Comparison of ENCODE assay signal across 24 mouse cellular contexts in the genomic region with DNA sequence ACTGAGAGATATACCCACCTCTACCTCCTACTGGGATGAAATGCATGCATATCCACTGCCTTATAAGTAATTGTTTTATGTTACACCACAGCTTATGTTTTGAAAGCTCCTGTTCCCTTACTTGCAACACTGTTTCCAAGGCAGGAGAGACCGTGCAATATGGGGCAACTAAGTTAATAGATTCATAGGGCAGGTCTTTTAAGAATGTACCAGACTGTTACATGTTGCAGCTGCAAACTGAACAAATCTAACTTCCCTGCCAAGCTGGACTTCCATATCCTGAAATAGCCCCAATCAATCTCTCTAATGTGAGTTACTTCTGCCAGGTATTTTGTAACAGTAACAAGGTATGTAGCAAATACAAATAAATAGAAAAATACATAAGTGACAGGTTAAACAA.
DNase-seq lines count a peak whose midpoint lies in the region; ATAC-seq and TF ChIP-seq lines count a peak whose summit lies in the region.
"Had no signal": no experiment of that assay in that cellular context is flagged by ENCODE, and none has a peak within 500 bp of the region (broad histone marks: within the 10 kb centered on the region; RNA-seq: fewer than 3 reads in every experiment).

No protein-coding gene starts in this region.

- peak; percentile 11 for DNase-seq in heart, adult 11 months
- peak; percentile 23 for DNase-seq in NIH3T3 (ENCODE audit: low read depth)
- peak; percentile 93 for DNase-seq in fat pad, adult 2 months (ENCODE audit: extremely low read depth, low read depth, low spot score)
- no peak for DNase-seq in liver, embryonic 11.5 days (ENCODE audit: low spot score)
- DNase-seq in midbrain, postnatal 0 days (ENCODE audit: low spot score), result no peak
- DNase-seq: adrenal gland, adult 8-10 months; adrenal gland, postnatal 14 days; adrenal gland, postnatal 36 days; B cell, adult 2 months; cerebellum, adult 11-12 months; cerebellum, adult 2 months; cerebellum, adult 9-10 months; cerebellum, postnatal 10 days; cerebellum, postnatal 25 days had no signal

- H3K9me3 ChIP-seq in heart, embryonic 11.5 days (replicated peaks; ENCODE audit: control insufficient read depth, low read length), result no peaks in the 10 kb centered on the region
- no peaks in the 10 kb centered on the region for H3K9me3 ChIP-seq in liver, embryonic 11.5 days (ENCODE audit: control insufficient read depth, low read length)
- no peaks in the 10 kb centered on the region for H3K9me3 ChIP-seq in midbrain, postnatal 0 days (ENCODE audit: low read length)
- H3K9me3 ChIP-seq: embryonic facial prominence, embryonic 10.5 days; embryonic facial prominence, embryonic 12.5 days; forebrain, embryonic 10.5 days; forebrain, embryonic 12.5 days; G1E had no signal

- TF ChIP-seq CTCF in midbrain, postnatal 0 days (IDR thresholded peaks at IDR 0.05), result no peak

- no peak overlapping the region for H3K9ac ChIP-seq in heart, embryonic 11.5 days (ENCODE audit: low read depth, low read length)
- no peak overlapping the region for H3K9ac ChIP-seq in liver, embryonic 11.5 days (ENCODE audit: low read depth, low read length)
- no peak overlapping the region for H3K9ac ChIP-seq in midbrain, postnatal 0 days (replicated peaks; ENCODE audit: low read length, poor library complexity, severe bottlenecking)
- H3K9ac ChIP-seq: embryonic facial prominence, embryonic 12.5 days; forebrain, embryonic 12.5 days had no signal

- H3K36me3 ChIP-seq in heart, embryonic 11.5 days (ENCODE audit: control insufficient read depth, insufficient read depth, low read length), result no peaks in the 10 kb centered on the region
- no peaks in the 10 kb centered on the region for H3K36me3 ChIP-seq in liver, embryonic 11.5 days (ENCODE audit: control insufficient read depth, insufficient read depth, low read length)
- H3K36me3 ChIP-seq in midbrain, postnatal 0 days (ENCODE audit: insufficient read depth, low read length), result no peaks in the 10 kb centered on the region
- H3K36me3 ChIP-seq: embryonic facial prominence, embryonic 10.5 days; embryonic facial prominence, embryonic 12.5 days; forebrain, embryonic 10.5 days; forebrain, embryonic 12.5 days; G1E had no signal

- H3K4me1 ChIP-seq in heart, embryonic 11.5 days (ENCODE audit: control insufficient read depth, insufficient read depth, low read length), result no peaks in the 10 kb centered on the region
- H3K4me1 ChIP-seq in liver, embryonic 11.5 days (replicated peaks; ENCODE audit: control insufficient read depth, insufficient read depth, low read length), result no peaks in the 10 kb centered on the region
- no peaks in the 10 kb centered on the region for H3K4me1 ChIP-seq in midbrain, postnatal 0 days (ENCODE audit: insufficient read depth, low read length)
- H3K4me1 ChIP-seq: embryonic facial prominence, embryonic 10.5 days; embryonic facial prominence, embryonic 12.5 days; forebrain, embryonic 10.5 days; forebrain, embryonic 12.5 days had no signal

- no peak overlapping the region for H3K4me2 ChIP-seq in heart, embryonic 11.5 days
- no peak overlapping the region for H3K4me2 ChIP-seq in liver, embryonic 11.5 days
- no peak overlapping the region for H3K4me2 ChIP-seq in midbrain, postnatal 0 days (ENCODE audit: low read depth, low read length, poor library complexity, severe bottlenecking)
- H3K4me2 ChIP-seq: embryonic facial prominence, embryonic 12.5 days; forebrain, embryonic 12.5 days had no signal

- ATAC-seq in heart, embryonic 11.5 days (replicated peaks; ENCODE audit: insufficient number of reproducible peaks, low FRiP score, low TSS enrichment), result no peak
- ATAC-seq in liver, embryonic 11.5 days (replicated peaks; ENCODE audit: low FRiP score), result no peak
- ATAC-seq in midbrain, postnatal 0 days (ENCODE audit: low FRiP score), result no peak
- ATAC-seq: CD4-positive, CD25-positive, alpha-beta regulatory T cell, adult 4 months; forebrain, embryonic 14.5 days; forebrain, embryonic 16.5 days had no signal

- 75% methylated on average over 1 of the region's 1 CpGs for WGBS in heart, embryonic 11.5 days (ENCODE audit: insufficient replicate concordance)
- WGBS in liver, embryonic 11.5 days, result 74% methylated on average over 1 of the region's 1 CpGs
- 84% methylated on average over 1 of the region's 1 CpGs for WGBS in midbrain, postnatal 0 days

- H3K27ac ChIP-seq in heart, embryonic 11.5 days (ENCODE audit: low read depth, low read length), result no peak overlapping the region
- H3K27ac ChIP-seq in liver, embryonic 11.5 days (ENCODE audit: low read depth, low read length), result no peak overlapping the region
- no peak overlapping the region for H3K27ac ChIP-seq in midbrain, postnatal 0 days (ENCODE audit: low read depth, low read length)
- H3K27ac ChIP-seq: embryonic facial prominence, embryonic 10.5 days; embryonic facial prominence, embryonic 12.5 days; forebrain, embryonic 10.5 days; forebrain, embryonic 12.5 days had no signal

- no peak overlapping the region for H3K4me3 ChIP-seq in heart, embryonic 11.5 days (ENCODE audit: low read depth, low read length)
- H3K4me3 ChIP-seq in liver, embryonic 11.5 days (ENCODE audit: low read depth, low read length), result no peak overlapping the region
- no peak overlapping the region for H3K4me3 ChIP-seq in midbrain, postnatal 0 days (ENCODE audit: low read depth, low read length)
- H3K4me3 ChIP-seq: embryonic facial prominence, embryonic 10.5 days; embryonic facial prominence, embryonic 12.5 days; forebrain, embryonic 10.5 days; forebrain, embryonic 12.5 days had no signal

- H3K27me3 ChIP-seq in heart, embryonic 11.5 days (ENCODE audit: control insufficient read depth, insufficient read depth, low read length), result no peaks in the 10 kb centered on the region
- H3K27me3 ChIP-seq in liver, embryonic 11.5 days (replicated peaks; ENCODE audit: control insufficient read depth, insufficient read depth, low read length), result no peaks in the 10 kb centered on the region
- H3K27me3 ChIP-seq in midbrain, postnatal 0 days (ENCODE audit: insufficient read depth, low read length), result no peaks in the 10 kb centered on the region
- H3K27me3 ChIP-seq: CH12.LX; embryonic facial prominence, embryonic 12.5 days; forebrain, embryonic 12.5 days had no signal

Comparison
In these comparisons a context has a peak if more than half of its experiments do, and no peak if none do; other contexts are left out.
1. DNase-seq: peak in heart, adult 11 months (single experiment), NIH3T3 (single experiment) and fat pad, adult 2 months (single experiment); none in liver, embryonic 11.5 days (single experiment) and midbrain, postnatal 0 days (single experiment).